Mouse (Mus musculus) liver, embryonic 13.5 days (tissue): ENCODE data around the gene Akap14. TPM values are rescaled to one million over a fixed set of nuclear protein-coding genes. Genes with fewer than 3 reads are reported as not detected.

Experiments
- ATAC-seq: fragments of 200-750 bp; cut with Nextera tagmentation; 2 replicates; pipeline ENCODE4 v1.8.0; 2017; ENCODE audit warnings: low read depth, mild to moderate bottlenecking, moderate number of reproducible peaks, moderate library complexity
- DNase-seq: peaks from one replicate; pipeline ENCODE4 v3.0.0; 2022
- H3K27ac ChIP-seq: fragments of 300-500 bp; sonication (generic); 2 replicates; pipeline ENCODE4 v1.5.1; 2015; ENCODE audit warnings: moderate library complexity, mild to moderate bottlenecking, inconsistent platforms
- H3K27me3 ChIP-seq: fragments of 300-500 bp; sonication (generic); 2 replicates; pipeline ENCODE4 v1.6.1; 2015; ENCODE audit warnings: mild to moderate bottlenecking, inconsistent platforms
- H3K36me3 ChIP-seq: fragments of 300-500 bp; sonication (generic); 2 replicates; pipeline ENCODE4 v1.6.1; 2015; ENCODE audit warnings: mild to moderate bottlenecking, inconsistent platforms
- H3K4me1 ChIP-seq: fragments of 300-500 bp; sonication (generic); replicated peaks from 2 replicates; pipeline ENCODE4 v1.6.1; 2015; ENCODE audit warnings: inconsistent platforms
- H3K4me2 ChIP-seq: fragments of 300-500 bp; sonication (generic); 2 replicates; pipeline ENCODE4 v1.6.1; 2015; ENCODE audit warnings: inconsistent platforms, mild to moderate bottlenecking, moderate library complexity
- H3K4me3 ChIP-seq: fragments of 300-500 bp; sonication (generic); replicated peaks from 2 replicates; pipeline ENCODE4 v1.5.1; 2015; ENCODE audit warnings: mild to moderate bottlenecking, inconsistent platforms
- H3K9ac ChIP-seq: fragments of 300-500 bp; sonication (generic); 2 replicates; pipeline ENCODE4 v1.6.1; 2015; ENCODE audit warnings: mild to moderate bottlenecking, inconsistent platforms
- H3K9me3 ChIP-seq: fragments of 300-500 bp; sonication (generic); replicated peaks from 2 replicates; pipeline ENCODE4 v1.6.1; 2016; ENCODE audit warnings: inconsistent platforms
- WGBS: fragments of 180-500 bp; shearing (Covaris S2); methylation state at CpG from one replicate; pipeline ENCODE4 v1.1.7; 2015; ENCODE audit not compliant: insufficient replicate concordance; 5-methylcytosine and 5-hydroxymethylcytosine counted together
- polyA plus RNA-seq: library from polyadenylated mRNA; unstranded; fragments of >200 nt; fragmentation: Nextera tagmentation; extraction: Ambion mirVana; gene quantifications from 2 replicates; pipeline ENCODE4 v1.2.1, GENCODE M21; 2015

Gene Akap14
- polyA plus RNA-seq, 1 experiment from 2014 or later: not detected

DNA sequence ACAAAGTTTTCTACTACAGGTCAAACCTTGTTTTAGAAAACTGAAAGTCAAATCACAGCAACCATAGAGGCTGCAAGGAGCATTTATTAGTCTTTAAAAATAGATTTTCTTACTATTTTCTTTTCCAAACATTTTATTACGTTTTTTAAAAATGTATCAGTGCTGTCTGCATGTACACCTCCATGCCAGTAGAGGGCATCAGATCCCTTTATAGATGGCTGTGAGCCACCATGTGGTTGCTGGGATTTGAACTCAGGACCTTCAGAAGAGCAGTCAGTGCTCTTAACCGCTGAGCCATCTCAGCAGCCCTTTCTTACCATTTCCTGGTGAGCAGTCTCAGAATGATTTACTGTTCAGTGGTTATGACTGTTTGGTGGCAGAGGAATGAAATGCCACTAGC, 64.8 kb downstream of the Akap14 start:
- Histone ChIP-seq H3K4me2 (no peak overlapping the region), H3K9ac (no peak overlapping the region), H3K27ac (no peak overlapping the region), H3K4me1 (peaks cover 3% of the 10 kb centered on the region), H3K36me3 (peaks cover 29% of the 10 kb centered on the region), H3K27me3 (no peaks in the 10 kb centered on the region), H3K9me3 (no peaks in the 10 kb centered on the region), H3K4me3 (no peak overlapping the region)
- DNase-seq: no peak
- WGBS: 68% methylated on average over 2 of the region's 2 CpGs
- no peak for ATAC-seq

Other genes with a start within 250 kb of the Akap14 start
- gene Sept6, start 177.0 kb downstream of the Akap14 start, polyA plus RNA-seq: 5.0 and 5.9 TPM in 2 replicates
- gene Sowahd, start 120.0 kb downstream of the Akap14 start, polyA plus RNA-seq: 0.14 TPM in 1 of 2 replicates, not detected in the other
- 514 and 551 TPM in 2 replicates for gene Rpl39, start 83.4 kb downstream of the Akap14 start, polyA plus RNA-seq
- gene Upf3b, start 58.5 kb downstream of the Akap14 start, polyA plus RNA-seq: 13.0 and 14.7 TPM in 2 replicates
- gene Nkap, start 42.0 kb downstream of the Akap14 start, polyA plus RNA-seq: 6.8 and 9.8 TPM in 2 replicates
- gene Ndufa1, start 22.3 kb upstream of the Akap14 start, polyA plus RNA-seq: 227 and 254 TPM in 2 replicates
- gene Rnf113a1, start 22.4 kb upstream of the Akap14 start, polyA plus RNA-seq: 3.0 and 3.6 TPM in 2 replicates
- gene Gm9, start 42.2 kb upstream of the Akap14 start, polyA plus RNA-seq: not detected in 2 replicates
- gene Rhox1, start 53.4 kb upstream of the Akap14 start, polyA plus RNA-seq: not detected in 2 replicates
- not detected in 2 replicates for gene Rhox2a, start 76.1 kb upstream of the Akap14 start, polyA plus RNA-seq
- not detected in 2 replicates for gene Rhox3a, start 81.1 kb upstream of the Akap14 start, polyA plus RNA-seq
- not detected in 2 replicates for gene Rhox4a, start 96.5 kb upstream of the Akap14 start, polyA plus RNA-seq
- not detected in 2 replicates for gene Rhox3a2, start 211.2 kb upstream of the Akap14 start, polyA plus RNA-seq
- gene Rhox4a2, start 222.0 kb upstream of the Akap14 start, polyA plus RNA-seq: not detected in 2 replicates
- not detected in 2 replicates for gene Rhox2b, start 243.2 kb upstream of the Akap14 start, polyA plus RNA-seq